Mouse (Mus musculus) megakaryocyte, embryonic 14.5 days (primary cell): ENCODE data around the gene Uxt.

Experiments
- FLI1 ChIP-seq: IDR thresholded peaks from 2 replicates; pipeline ENCODE4 v1.6.1; 2012; ENCODE audit warnings: low read length, inconsistent platforms, mixed read lengths
- GATA1 ChIP-seq: IDR thresholded peaks from 3 replicates; pipeline ENCODE4 v1.6.1; 2012; ENCODE audit warnings: mixed read lengths, low read length, inconsistent platforms, borderline replicate concordance

- no peak for TF ChIP-seq GATA1
- no peak for TF ChIP-seq FLI1
Observed at GRCm38 (mm10) chrX:20910074-20910473, 51.7 kb downstream of the Uxt start.
